Mouse (Mus musculus): Measurements from ENCODE around the gene Mroh2a.

Mroh2a gene

DNA sequence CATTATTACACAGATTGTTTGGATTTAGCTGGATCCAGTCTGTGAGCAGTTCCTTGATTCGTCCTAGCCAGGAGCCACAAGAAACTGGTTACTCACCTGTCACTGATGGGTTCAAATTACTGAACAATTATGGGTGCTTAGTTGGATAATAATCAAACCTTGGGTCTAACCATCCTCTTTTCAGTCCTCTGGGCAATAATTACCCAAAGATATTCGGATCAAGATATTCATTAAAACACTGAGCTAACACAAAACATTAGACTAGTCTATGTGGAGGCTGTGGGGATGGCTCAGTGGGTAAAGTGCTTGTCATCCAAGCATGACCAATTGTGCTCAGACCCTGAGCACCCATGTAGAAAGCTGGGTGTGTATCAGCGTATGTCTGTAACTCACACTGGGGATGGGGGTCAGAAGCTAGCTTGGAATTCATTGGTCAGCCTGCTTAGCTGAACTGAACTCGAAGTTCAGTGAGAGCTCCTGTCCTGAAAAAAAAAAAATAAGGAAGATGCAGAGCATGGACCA lies 9.2 kb downstream of the Mroh2a start:
- no peak for DNase-seq

DNA sequence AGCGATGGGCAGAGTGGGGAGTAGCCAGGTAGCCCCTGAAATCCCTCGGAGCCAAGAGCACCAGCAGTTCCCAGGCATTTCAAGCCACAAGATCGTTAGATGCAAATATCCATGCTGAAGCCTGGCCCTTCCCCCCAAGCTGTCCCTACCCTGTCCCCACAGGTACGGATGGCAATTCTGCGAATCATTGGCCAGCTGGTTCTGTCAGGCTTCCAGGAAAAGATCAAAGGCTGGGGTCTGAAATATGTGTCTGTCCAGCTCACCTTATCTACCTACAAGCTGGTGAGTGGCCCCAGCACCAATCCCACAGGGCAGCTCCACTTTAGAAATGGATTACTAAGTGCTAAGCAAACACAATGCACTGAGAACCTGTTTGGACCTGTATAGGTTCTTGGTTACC lies 10.5 kb downstream of the Mroh2a start:
- no peak for DNase-seq

DNA sequence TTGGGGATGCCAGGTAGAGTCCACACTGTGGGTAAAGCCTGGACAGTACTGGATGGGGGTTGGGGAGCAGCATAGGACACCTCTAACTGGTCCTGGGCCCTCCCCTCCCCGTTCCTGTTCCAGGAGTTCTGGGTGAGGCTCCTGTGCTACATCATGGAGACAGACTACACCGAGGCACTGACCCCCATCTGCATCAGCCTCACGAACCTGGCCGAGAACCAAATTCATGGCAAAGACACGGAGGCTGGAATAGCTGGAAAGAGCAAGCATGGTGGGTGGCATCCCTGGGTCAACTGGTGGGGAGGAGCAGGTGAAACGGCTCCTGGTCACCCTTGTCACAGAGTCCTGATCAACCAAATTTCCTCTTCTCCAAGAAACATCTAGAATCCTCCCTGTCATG lies 12.0 kb downstream of the Mroh2a start:
- DNase-seq: no peak

DNA sequence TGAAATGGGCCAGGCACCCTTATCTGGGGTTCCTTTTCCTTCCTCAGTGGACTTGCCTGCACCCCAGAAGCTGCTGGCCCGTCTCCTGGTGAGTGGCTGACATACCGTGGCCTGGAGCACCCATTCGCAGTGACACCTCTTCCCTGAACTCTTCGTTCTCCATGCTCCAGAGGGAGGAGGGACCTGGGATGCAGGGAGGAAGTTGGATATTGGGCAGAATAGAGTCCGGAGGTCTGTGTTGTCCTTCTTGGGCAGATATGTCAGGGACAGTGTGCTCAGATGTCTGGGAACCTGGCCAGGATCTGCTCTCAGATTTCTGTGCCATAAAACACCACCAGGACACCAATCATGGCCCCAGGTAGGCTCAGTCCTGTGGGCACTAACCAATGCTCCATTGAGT lies 13.3 kb downstream of the Mroh2a start:
- DNase-seq: no peak

GRCm38 (mm10) chr1:88240579-88240978 lies 13.8 kb downstream of the Mroh2a start:
- no peak for DNase-seq

DNA sequence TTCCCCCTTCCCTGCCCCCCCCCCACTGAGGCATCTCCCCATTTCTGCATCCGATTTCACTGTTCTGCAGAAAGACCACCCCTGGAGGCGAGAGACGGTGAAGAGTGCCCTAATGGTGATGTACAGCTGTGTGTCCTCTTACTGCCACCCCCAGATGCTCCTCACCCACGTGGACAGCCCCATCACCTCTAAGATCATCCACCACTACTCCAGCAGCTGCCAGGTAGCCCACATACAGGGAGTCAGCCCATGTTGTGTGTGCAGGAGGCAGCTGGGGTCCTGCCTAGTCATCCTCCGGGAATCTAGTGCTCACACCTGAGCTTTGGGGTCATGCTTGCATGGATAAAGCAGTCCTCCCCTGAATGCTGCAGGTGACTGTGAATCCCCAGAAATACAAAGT lies 17.1 kb downstream of the Mroh2a start:
- DNase-seq: no peak

- no peak for DNase-seq
Measured at GRCm38 (mm10) chr1:88245881-88246280, 19.1 kb downstream of the Mroh2a start.

GRCm38 (mm10) chr1:88246386-88246785 lies 19.6 kb downstream of the Mroh2a start:
- no peak for DNase-seq

DNA sequence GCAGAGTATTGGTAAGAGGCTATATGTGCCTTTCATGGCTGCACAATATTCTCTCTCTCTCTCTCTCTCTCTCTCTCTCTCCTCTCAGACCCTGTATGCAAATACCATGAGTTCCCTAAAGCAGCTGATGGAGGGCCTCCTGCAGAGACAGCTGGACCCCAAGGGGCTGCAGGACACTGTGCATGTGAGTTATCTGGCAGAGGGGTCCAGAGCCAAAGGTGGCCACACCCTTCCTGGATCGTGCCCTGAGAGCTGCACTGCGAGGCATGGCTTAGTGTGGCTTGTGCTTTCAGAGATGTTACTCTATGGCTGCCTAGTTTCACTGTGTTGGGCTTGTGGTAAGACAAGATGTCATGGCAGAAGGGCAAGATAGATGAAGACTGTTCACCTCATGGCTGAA lies 20.9 kb downstream of the Mroh2a start:
- DNase-seq: no peak

- DNase-seq: no peak
Measured at GRCm38 (mm10) chr1:88248658-88249057, 21.9 kb downstream of the Mroh2a start.

DNA sequence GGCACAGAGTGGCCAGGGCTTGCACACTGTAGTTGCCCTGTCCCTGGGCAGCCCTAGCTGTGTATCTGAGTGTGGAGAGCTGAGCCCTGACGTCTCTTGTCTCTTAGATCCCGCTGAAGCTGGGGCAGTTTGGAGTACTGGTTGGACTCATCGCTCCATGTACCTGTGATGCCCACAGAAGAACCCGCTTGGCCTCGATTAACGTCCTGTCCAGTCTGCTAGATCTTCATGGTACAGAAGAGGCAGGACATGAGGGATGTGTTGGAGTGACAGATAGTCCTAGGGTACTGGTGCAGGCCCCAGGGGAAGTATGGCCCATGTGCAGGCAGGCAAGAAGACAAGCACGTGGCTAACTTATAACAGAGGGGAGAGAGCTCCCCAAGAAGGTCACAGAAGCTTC lies 22.8 kb downstream of the Mroh2a start:
- no peak for DNase-seq

GRCm38 (mm10) chr1:88250023-88250422 lies 23.2 kb downstream of the Mroh2a start:
- no peak for DNase-seq

GRCm38 (mm10) chr1:88253106-88253505 lies 26.3 kb downstream of the Mroh2a start:
- DNase-seq: no peak

DNA sequence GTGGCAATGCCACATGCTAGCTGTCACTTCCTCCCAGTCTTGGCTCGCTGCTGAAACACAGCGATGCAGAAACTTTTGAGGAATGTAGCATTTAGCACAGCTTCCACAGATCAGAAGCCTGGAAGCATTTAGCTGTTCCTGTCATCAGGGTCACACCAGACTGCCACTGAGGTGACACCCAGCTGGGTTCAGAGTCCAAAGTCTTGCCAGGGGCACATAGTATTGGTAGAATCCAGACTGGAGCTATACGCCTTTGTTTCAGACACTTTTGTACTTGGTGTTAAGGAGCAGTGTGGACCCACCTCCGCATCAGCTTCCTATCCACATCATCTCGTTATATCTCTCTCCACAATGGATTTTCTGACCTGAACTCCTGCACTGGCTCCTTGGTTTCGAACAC lies 26.8 kb downstream of the Mroh2a start:
- DNase-seq: no peak

DNA sequence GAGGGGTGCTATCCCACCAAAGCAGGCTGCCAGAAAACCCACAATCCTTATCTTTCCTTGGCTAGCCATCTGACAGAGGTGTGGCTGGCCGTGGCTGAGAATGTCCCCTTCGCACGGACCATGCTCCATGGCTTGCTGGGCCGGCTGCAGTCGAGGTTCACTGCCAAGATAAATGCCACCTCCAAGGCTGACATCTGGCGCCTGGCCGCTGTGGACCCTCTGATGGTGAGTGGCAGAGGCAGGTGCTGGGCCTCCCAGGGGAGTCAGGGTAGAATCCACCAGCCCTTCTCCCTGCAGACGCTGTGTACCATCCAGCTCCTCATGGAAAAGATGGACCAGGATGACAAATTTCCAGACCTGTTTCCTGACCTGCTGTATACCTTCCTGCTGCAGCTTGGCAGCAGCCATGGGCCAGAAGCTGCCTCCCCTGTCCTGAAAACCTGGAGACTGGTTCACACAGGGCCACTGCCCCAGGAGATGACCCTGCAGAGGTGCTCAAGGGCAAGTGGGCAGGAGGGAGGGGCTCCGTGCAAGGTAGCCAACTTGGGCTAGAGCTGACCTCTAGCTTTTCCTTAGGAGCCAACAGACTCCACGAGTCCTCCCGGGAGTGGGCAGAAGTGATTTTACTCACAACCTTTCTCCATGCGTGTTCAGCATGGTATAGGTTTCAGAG lies 28.1 kb downstream of the Mroh2a start:
- DNase-seq: no peak

- no peak for DNase-seq
Measured at GRCm38 (mm10) chr1:88255466-88255857, 28.7 kb downstream of the Mroh2a start.

GRCm38 (mm10) chr1:88255989-88256754 lies 29.4 kb downstream of the Mroh2a start:
- peak in 1 of 2 experiments; percentile 51 for DNase-seq

GRCm38 (mm10) chr1:88256886-88257663 lies 30.3 kb downstream of the Mroh2a start:
- no peak for DNase-seq

- DNase-seq: no peak
Measured at GRCm38 (mm10) chr1:88257681-88258080, 30.9 kb downstream of the Mroh2a start.

- DNase-seq: no peak
Measured at GRCm38 (mm10) chr1:88258361-88258760, 31.6 kb downstream of the Mroh2a start.

DNA sequence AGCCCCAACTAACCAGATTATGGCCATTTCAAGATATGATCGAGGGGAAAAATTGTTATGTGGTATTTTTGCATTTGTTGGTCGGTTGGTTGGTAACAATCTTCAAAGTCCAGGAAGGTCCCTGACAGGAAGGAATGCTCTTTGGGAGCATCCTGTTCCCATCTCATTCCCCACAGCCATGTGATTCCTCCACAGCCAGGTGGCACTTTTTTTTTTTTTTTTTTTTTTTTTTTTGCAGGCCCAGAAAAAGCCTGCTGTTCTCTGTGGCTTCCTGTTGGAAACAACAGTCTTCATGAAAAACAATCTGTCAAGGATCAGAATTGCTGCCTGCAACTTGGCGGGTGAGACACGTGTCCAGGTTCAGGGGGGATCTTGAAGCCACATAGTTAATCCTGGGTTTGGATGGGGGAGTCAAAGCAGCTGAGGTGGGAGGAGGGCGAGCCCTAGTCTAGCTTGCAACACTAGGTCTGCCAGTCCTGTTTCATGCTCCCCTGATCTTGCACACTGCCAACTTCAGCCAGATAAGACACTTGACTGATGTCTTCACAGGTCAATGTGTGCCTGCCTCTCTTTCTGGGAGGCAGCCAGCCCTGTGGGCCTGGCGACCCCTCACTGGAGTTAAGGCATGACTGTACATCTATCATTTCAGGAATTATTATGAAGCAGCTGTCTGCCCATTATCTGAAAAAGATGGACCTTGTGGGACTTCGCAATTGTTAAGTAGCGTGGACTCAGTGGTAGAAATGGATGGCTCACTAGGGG lies 32.3 kb downstream of the Mroh2a start:
- DNase-seq: no peak

- no peak for DNase-seq
Measured at GRCm38 (mm10) chr1:88259643-88260024, 32.8 kb downstream of the Mroh2a start.

DNA sequence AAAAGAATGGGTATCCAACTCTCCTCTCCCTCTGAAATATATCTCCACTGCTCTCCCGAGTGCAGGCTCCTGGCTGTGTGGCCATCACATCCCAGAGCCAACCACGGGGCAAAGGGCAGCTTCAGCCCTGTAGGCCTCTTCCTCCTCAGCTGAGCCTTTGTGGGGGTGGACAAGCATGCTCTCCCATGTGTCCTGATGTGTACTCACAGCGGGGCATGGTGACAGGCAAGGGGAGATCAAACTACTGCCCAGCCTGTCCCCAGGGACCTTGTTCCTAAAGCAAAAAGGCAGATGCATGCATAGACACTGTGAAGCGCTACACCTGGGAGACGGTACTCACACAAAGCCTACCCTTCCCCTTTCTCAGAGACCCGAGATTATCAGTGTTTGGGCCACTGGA lies 33.3 kb downstream of the Mroh2a start:
- no peak for DNase-seq

Measured in cerebellum, postnatal 36 days (tissue).